8 mouse cellular contexts compared by ENCODE assay signal in genomic region chr5:91518946-91519345, GRCm38 (mm10). TPM values are rescaled to one million over a fixed set of nuclear protein-coding genes. Genes with fewer than 3 reads are reported as not detected.
DNase-seq lines count a peak whose midpoint lies in the region; ATAC-seq and TF ChIP-seq lines count a peak whose summit lies in the region.

No protein-coding gene starts in this region.

- peak overlapping the region; percentile 80 for H3K4me2 ChIP-seq in liver, postnatal 0 days (ENCODE audit: low read depth, low read length)

- no peak for TF ChIP-seq POLR2A in heart, adult 2 months (IDR thresholded peaks at IDR 0.05; ENCODE audit: insufficient read depth, low read depth, low read length)
- no peak for TF ChIP-seq POLR2A in olfactory bulb, adult 2 months (IDR thresholded peaks at IDR 0.05; ENCODE audit: insufficient read depth, low read depth, low read length)

- H3K4me1 ChIP-seq in heart, adult 2 months (ENCODE audit: control insufficient read depth, insufficient read depth, low read length) = peaks cover 3% of the 10 kb centered on the region
- peaks cover 9% of the 10 kb centered on the region; the same call in 1 of the 2 replicates for H3K4me1 ChIP-seq in liver, postnatal 0 days (ENCODE audit: insufficient read depth)
- peaks cover 13% of the 10 kb centered on the region for H3K4me1 ChIP-seq in olfactory bulb, adult 2 months (ENCODE audit: control insufficient read depth, insufficient read depth, low read length)

- 6% methylated on average over 7 of the region's 7 CpGs for WGBS in heart, adult 2 months
- WGBS in liver, postnatal 0 days (ENCODE audit: insufficient replicate concordance) = 16% methylated on average over 7 of the region's 7 CpGs
- 9% methylated on average over 7 of the region's 7 CpGs for WGBS in olfactory bulb, adult 2 months

- H3K36me3 ChIP-seq in heart, adult 2 months (ENCODE audit: control insufficient read depth, insufficient read depth, low read length) = no peaks in the 10 kb centered on the region
- H3K36me3 ChIP-seq in liver, postnatal 0 days (replicated peaks; ENCODE audit: insufficient read depth, low read length) = no peaks in the 10 kb centered on the region

- ATAC-seq in liver, postnatal 0 days = no peak

- H3K79me2 ChIP-seq in heart, adult 2 months (replicated peaks; ENCODE audit: control insufficient read depth, insufficient read depth, low read length) = no peaks in the 10 kb centered on the region

- H3K4me3 ChIP-seq in heart, adult 2 months = peak overlapping the region; percentile 58
- peak overlapping the region; percentile 44; the same call in 1 of the 2 replicates for H3K4me3 ChIP-seq in liver, postnatal 0 days (ENCODE audit: low read depth, low read length)
- peak overlapping the region; percentile 63; the same call in 1 of the 2 replicates for H3K4me3 ChIP-seq in olfactory bulb, adult 2 months (ENCODE audit: insufficient read depth, low read depth, low read length)

- intact Hi-C loops in heart, adult 2 months (cut with DNase I) = loop anchor here (5.0 kb wide), 2 partner anchors 58 to 123 kb away; no protein-coding TSS in a partner anchor

- no peak for TF ChIP-seq CTCF in heart, adult 2 months (IDR thresholded peaks at IDR 0.05)
- TF ChIP-seq CTCF in liver, postnatal 0 days (IDR thresholded peaks at IDR 0.05; ENCODE audit: low read depth) = no peak
- no peak for TF ChIP-seq CTCF in olfactory bulb, adult 2 months (IDR thresholded peaks at IDR 0.05; ENCODE audit: insufficient read depth, low read depth, low read length)

- H3K9ac ChIP-seq in heart, adult 2 months (ENCODE audit: low read depth, low read length) = peak overlapping the region; percentile 24
- no peak overlapping the region for H3K9ac ChIP-seq in liver, postnatal 0 days (replicated peaks)

- peak overlapping the region; percentile 50 for H3K27ac ChIP-seq in heart, adult 2 months
- H3K27ac ChIP-seq in liver, postnatal 0 days (ENCODE audit: low read depth) = no peak overlapping the region
- no peak overlapping the region for H3K27ac ChIP-seq in olfactory bulb, adult 2 months (ENCODE audit: insufficient read depth, low read depth, low read length)

- H3K9me3 ChIP-seq in liver, postnatal 0 days (ENCODE audit: low read length) = no peaks in the 10 kb centered on the region

- no peaks in the 10 kb centered on the region for H3K27me3 ChIP-seq in heart, adult 2 months (ENCODE audit: control insufficient read depth, insufficient read depth, low read length)
- H3K27me3 ChIP-seq in liver, postnatal 0 days (ENCODE audit: insufficient read depth, low read length) = peaks cover 14% of the 10 kb centered on the region

- TF ChIP-seq EP300 in heart, adult 2 months (IDR thresholded peaks at IDR 0.05; ENCODE audit: insufficient read depth, low read depth, low read length) = no peak
- TF ChIP-seq EP300 in liver, postnatal 0 days (IDR thresholded peaks at IDR 0.05; ENCODE audit: low read depth) = no peak

- peak; percentile 7 for DNase-seq in cerebellum, adult 11-12 months
- DNase-seq in cerebellum, adult 8-10 months = no peak
- DNase-seq in adrenal gland, postnatal 36 days = peak; percentile 49 to 61
- peak; percentile 44 to 48 for DNase-seq in heart, adult 2 months
- peak; percentile 10 for DNase-seq in kidney, adult 11 months
- peak; percentile 16 for DNase-seq in liver, postnatal 0 days
- DNase-seq in B cell, adult 2 months = no peak

RNA-seq across cellular contexts. Expression of gene Parm1, which starts 1.5 kb away (rescaled TPM):
- 100 to 1,000 TPM; 113 to 127 TPM for total RNA-seq in adrenal gland, postnatal 36 days (2021)
- 10 to 100 TPM; 48.0 to 56.8 TPM for total RNA-seq in heart, adult 2 months (2021)
- 41.5 and 55.5 TPM in 2 replicates for polyA plus RNA-seq in heart, adult 2 months (2012; rRNA removed)
- polyA plus RNA-seq in liver, postnatal 0 days (2015; fragmentation: Nextera tagmentation; extraction: Ambion mirVana) = 0.31 and 0.34 TPM in 2 replicates
- not detected in 2 replicates for polyA plus RNA-seq in olfactory bulb, adult 2 months (2012; ENCODE audit: insufficient read depth, insufficient read length, low replicate concordance, missing spikeins)

Comparison
In these comparisons a context has a peak if more than half of its experiments do, and no peak if none do; other contexts are left out.
1. DNase-seq: peak in cerebellum, adult 11-12 months (single experiment), adrenal gland, postnatal 36 days (2 of 2), heart, adult 2 months (2 of 2), kidney, adult 11 months (single experiment) and liver, postnatal 0 days (single experiment); none in cerebellum, adult 8-10 months (single experiment) and B cell, adult 2 months (0 of 2).
2. Peak in every context shown above with its lines, with median percentiles within 50 percentile points of each other: H3K4me3 ChIP-seq.